Mouse (Mus musculus) myocyte (in vitro differentiated cells): ENCODE results near the gene Ccr1.

Experiments used
- CEBPB ChIP-seq: IDR thresholded peaks from 2 replicates; pipeline ENCODE4 v1.6.1; 2011; ENCODE audit warnings: mild to moderate bottlenecking, moderate library complexity; ENCODE audit not compliant: poor library complexity, insufficient read depth, severe bottlenecking
- E2F4 ChIP-seq: IDR thresholded peaks from one replicate; pipeline ENCODE4 v1.6.1; 2011; ENCODE audit warnings: mild to moderate bottlenecking, control low read depth, moderate library complexity; ENCODE audit not compliant: insufficient read depth
- MAX ChIP-seq: IDR thresholded peaks from one replicate; pipeline ENCODE4 v1.6.1; 2011; ENCODE audit warnings: low read depth, mild to moderate bottlenecking, control low read depth
- MYOD1 ChIP-seq, 3 experiments: IDR thresholded peaks; one replicate each; pipeline ENCODE4 v1.6.1; 2011; ENCODE audit warnings: control low read depth in 2 of 3, low read depth in 2 of 3, mild to moderate bottlenecking in 2 of 3, moderate library complexity in 1 of 3; ENCODE audit not compliant: insufficient read length in 2 of 3, control insufficient read depth in 1 of 3
- MYOG ChIP-seq, 3 experiments: IDR thresholded peaks; one replicate each; pipeline ENCODE4 v1.6.1; 2011; ENCODE audit warnings: control low read depth in 2 of 3, low read depth in 2 of 3, mild to moderate bottlenecking in 2 of 3; ENCODE audit not compliant: insufficient read length in 2 of 3, control insufficient read depth in 1 of 3, insufficient read depth in 1 of 3
- POLR2A ChIP-seq: IDR thresholded peaks from one replicate; pipeline ENCODE4 v1.6.1; 2011; ENCODE audit warnings: low read depth, mild to moderate bottlenecking, control low read depth, moderate library complexity; ENCODE audit not compliant: insufficient read length
- POLR2AphosphoS2 ChIP-seq: IDR thresholded peaks from one replicate; pipeline ENCODE4 v1.6.1; 2011; ENCODE audit warnings: low read depth, control low read depth; ENCODE audit not compliant: insufficient read length
- REST ChIP-seq: IDR thresholded peaks from one replicate; pipeline ENCODE4 v1.6.1; 2011; ENCODE audit warnings: mild to moderate bottlenecking, control low read depth, moderate library complexity; ENCODE audit not compliant: insufficient read depth, insufficient read length
- TCF12 ChIP-seq: IDR thresholded peaks from one replicate; pipeline ENCODE4 v1.6.1; 2011; ENCODE audit warnings: mild to moderate bottlenecking, control low read depth; ENCODE audit not compliant: poor library complexity, insufficient read depth, severe bottlenecking
- TCF3 ChIP-seq: IDR thresholded peaks from one replicate; pipeline ENCODE4 v1.6.1; 2011; ENCODE audit warnings: low read depth, control low read depth; ENCODE audit not compliant: insufficient read length
- USF1 ChIP-seq: IDR thresholded peaks from one replicate; pipeline ENCODE4 v1.6.1; 2011; ENCODE audit warnings: low read depth, mild to moderate bottlenecking, control low read depth, moderate library complexity

GRCm38 (mm10) chr9:123989671-123990070 is 21.2 kb upstream of the Ccr1 start:
- TF ChIP-seq POLR2AphosphoS2 (no peak), USF1 (no peak), MAX (no peak), POLR2A (no peak), REST (no peak), MYOG (IDR thresholded peaks at IDR 0.05; ENCODE audit: control insufficient read depth in 1 of 3, insufficient read depth in 1 of 3, insufficient read length in 2 of 3, low read depth in 2 of 3) (no peak), MYOD1 (IDR thresholded peaks at IDR 0.05; ENCODE audit: control insufficient read depth in 1 of 3, insufficient read length in 2 of 3, low read depth in 2 of 3) (no peak), TCF3 (no peak), CEBPB (no peak), E2F4 (no peak), TCF12 (no peak)
